Mouse (Mus musculus) adrenal gland (tissue): Measurements from ENCODE around the gene Wdfy2.

Source experiments
- intact Hi-C: fragments of 180-260 bp; cut with DNase I; formaldehyde crosslinking; loops from one replicate; pipeline ENCODE4 v1.15.1; 2025

Gene Wdfy2

GRCm38 (mm10) chr14:62842495-62842894, 5.0 kb downstream of the Wdfy2 start:
- intact Hi-C loops = loop anchor here (5.0 kb wide), 1 partner anchor 35 kb away; no protein-coding TSS in a partner anchor

GRCm38 (mm10) chr14:62842976-62843375, 5.5 kb downstream of the Wdfy2 start:
- intact Hi-C loops = loop anchor here (5.0 kb wide), 1 partner anchor 34 kb away; no protein-coding TSS in a partner anchor

GRCm38 (mm10) chr14:62844226-62844625, 6.7 kb downstream of the Wdfy2 start:
- intact Hi-C loops = loop anchor here (5.0 kb wide), 1 partner anchor 33 kb away; no protein-coding TSS in a partner anchor

- intact Hi-C loops = no loop called here
Measured at GRCm38 (mm10) chr14:62845011-62845840, 7.7 kb downstream of the Wdfy2 start.

- intact Hi-C loops = no loop called here
Measured at GRCm38 (mm10) chr14:62850980-62851379, 13.5 kb downstream of the Wdfy2 start.

GRCm38 (mm10) chr14:62852840-62853239, 15.4 kb downstream of the Wdfy2 start:
- intact Hi-C loops = no loop called here

GRCm38 (mm10) chr14:62855077-62855835, 17.8 kb downstream of the Wdfy2 start:
- intact Hi-C loops = no loop called here

- intact Hi-C loops = no loop called here
Measured at GRCm38 (mm10) chr14:62855863-62856262, 18.4 kb downstream of the Wdfy2 start.

- intact Hi-C loops = no loop called here
Measured at GRCm38 (mm10) chr14:62856490-62856889, 19.0 kb downstream of the Wdfy2 start.

- intact Hi-C loops = no loop called here
Measured at GRCm38 (mm10) chr14:62857879-62858278, 20.4 kb downstream of the Wdfy2 start.

GRCm38 (mm10) chr14:62858311-62858710, 20.8 kb downstream of the Wdfy2 start:
- intact Hi-C loops = no loop called here

- intact Hi-C loops = no loop called here
Measured at GRCm38 (mm10) chr14:62862564-62862963, 25.1 kb downstream of the Wdfy2 start.

GRCm38 (mm10) chr14:62864254-62864653, 26.8 kb downstream of the Wdfy2 start:
- intact Hi-C loops = no loop called here

GRCm38 (mm10) chr14:62865405-62865804, 27.9 kb downstream of the Wdfy2 start:
- intact Hi-C loops = no loop called here

GRCm38 (mm10) chr14:62867069-62867468, 29.6 kb downstream of the Wdfy2 start:
- intact Hi-C loops = no loop called here

GRCm38 (mm10) chr14:62867576-62867975, 30.1 kb downstream of the Wdfy2 start:
- intact Hi-C loops = no loop called here

- intact Hi-C loops = no loop called here
Measured at GRCm38 (mm10) chr14:62868254-62868653, 30.8 kb downstream of the Wdfy2 start.

- intact Hi-C loops = no loop called here
Measured at GRCm38 (mm10) chr14:62870238-62870638, 32.8 kb downstream of the Wdfy2 start.

- intact Hi-C loops = no loop called here
Measured at GRCm38 (mm10) chr14:62871431-62871830, 34.0 kb downstream of the Wdfy2 start.

GRCm38 (mm10) chr14:62871932-62872331, 34.5 kb downstream of the Wdfy2 start:
- intact Hi-C loops = no loop called here

GRCm38 (mm10) chr14:62873820-62874219, 36.3 kb downstream of the Wdfy2 start:
- intact Hi-C loops = no loop called here

GRCm38 (mm10) chr14:62874348-62874747, 36.9 kb downstream of the Wdfy2 start:
- intact Hi-C loops = no loop called here
